Mouse (Mus musculus): Measurements from ENCODE around the gene Zyx. TPM values are rescaled to one million over a fixed set of nuclear protein-coding genes. Genes with fewer than 3 reads are reported as not detected.

The Zyx gene
- total RNA-seq, 2 experiments from 2014 or later: 59.4 to 60.1 TPM

DNA sequence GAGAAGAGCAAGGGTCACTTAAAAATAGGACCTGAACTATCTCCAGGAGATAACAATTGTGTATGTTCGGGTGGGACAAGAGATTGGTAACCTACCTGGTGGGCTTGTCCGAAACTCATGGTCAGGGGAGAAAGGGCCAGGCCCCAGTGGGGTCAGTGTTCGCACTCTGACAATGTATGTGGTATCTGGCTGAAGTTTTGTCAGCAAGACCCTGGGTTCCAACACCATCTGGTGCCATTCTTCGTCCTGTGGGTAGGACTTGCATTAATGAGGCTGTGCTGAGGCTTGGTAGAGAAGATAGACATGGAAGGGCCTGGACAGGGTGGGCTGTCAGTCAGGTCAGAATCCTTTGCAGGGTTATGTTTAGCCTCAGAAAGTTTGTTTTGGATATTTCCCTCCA lies 14.6 kb downstream of the Zyx start:
- no peak for DNase-seq (ENCODE audit: low spot score in 2 of 2)

DNA sequence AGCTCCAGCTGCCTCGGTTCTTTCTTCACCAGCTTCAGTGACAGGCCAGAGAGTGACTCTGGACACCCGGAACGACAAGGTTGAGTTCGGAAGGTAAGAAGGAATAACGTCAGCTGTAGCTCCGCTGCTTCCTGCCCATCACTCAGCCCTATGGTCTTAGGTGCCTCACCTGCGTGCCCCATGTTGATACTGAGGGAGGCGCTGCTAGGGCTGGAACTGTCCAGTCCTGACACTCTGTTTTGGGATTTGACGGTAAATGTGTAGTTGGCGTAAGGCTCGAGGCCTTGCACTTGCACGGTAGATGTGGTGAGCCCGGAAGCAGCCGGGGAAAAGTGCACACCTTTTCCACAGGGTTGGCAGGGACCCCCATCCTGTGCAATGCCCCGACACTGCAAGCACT lies 15.2 kb downstream of the Zyx start:
- DNase-seq (ENCODE audit: low spot score in 2 of 2): no peak

DNA sequence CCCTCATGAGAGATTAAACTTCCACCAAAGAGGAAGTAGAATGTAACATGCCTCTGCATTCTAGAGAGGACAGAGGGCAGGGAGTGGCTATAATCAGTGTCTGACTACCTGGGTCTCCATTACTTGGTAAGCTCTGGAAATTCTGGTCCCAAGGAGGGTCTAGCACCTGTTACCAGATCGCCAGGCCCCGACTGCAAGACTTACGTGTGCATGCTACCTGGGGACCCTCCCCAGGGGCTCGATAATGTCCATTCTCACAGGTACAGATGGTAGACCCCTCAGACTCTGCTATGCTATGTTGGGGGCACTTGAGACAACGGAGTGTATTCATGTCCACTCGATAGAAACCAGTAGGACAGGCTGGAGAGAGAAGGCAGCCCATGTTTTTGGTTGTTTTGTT lies 15.8 kb downstream of the Zyx start:
- DNase-seq (ENCODE audit: low spot score in 2 of 2): no peak

DNA sequence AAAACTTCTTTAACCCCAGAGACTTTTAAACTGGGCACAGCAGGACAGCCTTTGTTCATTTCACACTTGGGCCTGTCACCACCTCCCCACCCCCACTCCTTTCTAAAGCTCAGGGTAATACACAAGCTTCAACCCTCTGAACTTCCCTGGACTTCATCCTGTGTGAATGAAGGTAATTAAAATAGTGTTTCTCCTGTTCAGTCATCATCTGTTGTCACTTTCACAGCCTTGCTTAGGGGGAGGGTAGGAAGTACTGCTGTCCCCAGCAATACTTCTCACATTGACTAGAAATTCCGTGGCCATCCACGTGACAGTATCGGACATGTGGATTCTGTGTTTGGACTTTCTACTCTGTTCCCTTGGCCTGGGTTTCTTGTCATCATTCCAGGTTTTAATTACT lies 20.4 kb downstream of the Zyx start:
- DNase-seq (ENCODE audit: low spot score in 2 of 2): no peak

DNA sequence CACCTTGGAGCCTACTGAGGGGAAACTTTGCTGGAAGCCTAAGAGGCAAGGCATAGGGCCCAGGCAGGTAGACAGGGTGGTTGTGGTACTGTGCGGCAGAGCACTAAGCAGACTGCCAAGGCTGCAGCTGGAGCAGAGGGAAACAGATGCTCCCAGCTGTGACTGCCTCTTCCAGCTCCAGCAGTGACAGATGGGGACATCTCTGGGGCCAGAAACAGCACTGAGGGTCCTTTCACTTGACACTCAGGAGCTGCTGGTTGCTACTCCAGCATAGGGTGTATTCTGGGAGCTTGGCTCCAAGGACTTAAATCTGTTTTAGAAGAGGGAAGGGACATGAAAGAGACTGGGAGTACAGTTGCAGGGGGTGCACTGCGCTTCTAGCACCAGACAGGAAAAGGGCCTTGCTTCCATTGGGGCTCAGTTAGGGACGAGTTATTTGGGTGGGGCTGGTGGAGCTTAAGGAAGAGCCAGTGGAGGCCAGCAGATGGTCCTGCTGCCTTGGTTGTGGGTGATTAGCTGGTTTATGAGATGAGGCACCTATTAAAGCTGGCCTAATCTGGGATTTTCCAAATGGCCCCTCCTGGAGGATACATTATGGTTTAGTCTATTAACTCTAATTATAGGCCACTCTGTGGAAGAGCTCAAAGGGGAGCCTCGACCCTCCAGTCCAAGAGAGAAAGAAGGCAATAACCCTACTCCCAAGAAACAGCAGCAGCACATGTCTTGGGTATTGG lies 21.4 kb downstream of the Zyx start:
- no peak for DNase-seq (ENCODE audit: low spot score in 2 of 2)

DNA sequence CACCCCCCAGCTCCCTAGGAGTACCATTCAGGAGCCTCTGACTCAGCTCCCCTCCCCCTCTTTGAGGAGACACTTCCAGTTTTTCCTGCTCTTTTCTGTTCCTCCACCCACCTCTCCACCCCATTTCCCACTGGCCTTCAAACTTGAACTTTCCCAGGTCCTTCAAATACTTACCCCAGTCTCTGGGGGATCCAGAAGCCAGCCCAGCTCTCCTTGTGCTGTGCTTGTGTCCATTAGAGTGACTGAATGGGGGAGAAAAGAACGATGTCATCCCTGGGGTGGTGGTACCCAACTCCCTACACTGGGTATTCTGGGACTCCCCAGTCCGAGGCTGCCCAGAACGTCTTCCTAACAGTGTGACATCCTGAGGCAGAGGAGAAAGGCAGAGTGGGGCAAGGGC lies 22.6 kb downstream of the Zyx start:
- DNase-seq (ENCODE audit: low spot score in 2 of 2): no peak

DNA sequence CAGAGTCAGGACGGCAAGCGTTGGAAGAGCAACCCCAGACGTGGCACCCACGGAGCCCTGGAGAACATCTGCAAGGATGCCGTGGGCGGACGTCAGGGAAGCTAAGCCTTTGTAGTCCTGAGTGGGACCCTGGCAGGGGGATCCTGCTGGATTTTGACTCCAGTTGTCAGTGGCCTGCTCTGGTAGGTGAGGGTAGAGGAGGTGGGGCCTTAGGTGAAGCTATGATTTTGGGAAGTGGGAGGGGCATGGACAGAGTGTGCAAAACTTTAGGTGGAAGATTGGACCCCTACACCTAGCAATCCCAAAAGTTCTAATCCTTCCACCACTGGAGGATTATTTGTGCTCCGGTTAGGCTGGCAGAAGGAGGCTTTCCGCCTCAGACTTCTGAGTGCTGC lies 23.0 kb downstream of the Zyx start:
- no peak for DNase-seq (ENCODE audit: low spot score in 2 of 2)

DNA sequence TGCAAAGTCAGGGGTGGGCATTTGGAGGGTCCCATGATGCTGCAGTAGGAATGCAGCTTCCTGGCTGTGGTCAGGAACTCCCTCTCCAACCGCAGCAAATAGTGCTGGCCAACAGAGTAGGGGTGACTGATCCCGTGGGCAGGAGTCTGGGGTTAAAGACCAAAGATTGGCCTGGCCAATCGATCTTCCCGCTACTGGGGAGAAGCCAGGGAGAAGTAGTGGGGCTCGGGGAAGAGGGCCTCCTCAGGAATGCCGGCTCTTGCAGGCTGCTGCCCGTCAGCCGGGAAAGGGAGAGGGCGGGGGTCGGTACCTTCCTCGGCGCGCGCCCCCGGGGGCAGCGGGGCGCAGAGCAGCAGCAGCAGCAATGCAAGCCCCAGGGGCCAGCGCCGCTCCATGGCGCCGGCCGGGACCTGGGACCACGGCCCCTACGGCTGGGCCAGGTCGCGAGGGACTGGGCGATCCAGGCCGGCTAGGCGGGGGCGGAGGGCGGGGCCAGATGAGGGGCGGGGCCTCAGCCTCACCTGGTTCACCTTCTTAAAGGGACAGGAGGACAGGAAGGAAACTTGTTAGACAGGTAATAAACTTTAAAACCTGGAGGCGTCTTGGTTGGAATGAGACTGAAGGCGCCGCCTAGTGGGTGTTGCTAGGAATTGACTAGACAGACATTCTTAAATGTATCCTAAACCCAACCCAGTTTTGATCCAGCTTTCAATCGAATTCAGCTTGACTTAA lies 23.6 kb downstream of the Zyx start, which contains the start of gene Epha1:
Gene Epha1 (minus strand): TSS at position 453 of the 732 bp plus-strand sequence.
- peak in 1 of 2 experiments; percentile 46 for DNase-seq (ENCODE audit: low spot score in 2 of 2)

DNA sequence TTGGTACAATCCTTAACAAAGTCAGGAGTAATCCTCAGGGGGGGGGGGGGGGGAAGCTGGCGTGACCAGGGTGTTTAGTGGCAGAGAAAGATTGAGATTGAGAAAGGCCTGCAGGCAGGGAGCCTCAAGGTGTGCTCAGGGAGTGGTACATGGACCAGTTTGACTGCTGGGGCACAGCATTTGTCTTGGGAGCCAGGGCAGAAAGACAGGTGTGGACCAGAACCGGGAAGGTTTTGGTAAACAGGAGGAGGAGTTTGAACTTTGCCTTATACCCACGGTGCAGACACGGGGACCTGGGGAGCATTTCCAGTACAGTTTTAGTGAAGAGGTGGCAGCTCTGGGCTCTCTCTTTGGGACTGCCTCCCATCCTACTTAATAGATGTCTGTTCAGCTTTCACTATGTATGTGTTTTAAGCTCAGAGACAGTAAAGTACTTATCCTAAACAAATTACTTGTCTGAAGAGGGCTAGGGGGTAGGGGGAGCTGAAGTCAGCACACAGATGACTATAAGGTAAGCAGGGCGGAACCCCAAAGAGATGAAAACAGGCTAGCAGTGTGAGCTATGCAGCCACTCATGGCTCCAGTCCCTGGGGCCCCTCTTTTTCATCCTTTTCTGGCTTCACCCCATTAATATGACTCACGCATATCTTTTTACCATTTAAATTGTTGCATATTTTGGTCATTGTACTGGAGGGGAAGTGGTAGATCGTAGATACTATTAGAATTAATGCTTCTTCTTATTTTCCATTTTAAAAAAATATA lies 24.4 kb downstream of the Zyx start:
- no peak for DNase-seq (ENCODE audit: low spot score in 2 of 2)

DNA sequence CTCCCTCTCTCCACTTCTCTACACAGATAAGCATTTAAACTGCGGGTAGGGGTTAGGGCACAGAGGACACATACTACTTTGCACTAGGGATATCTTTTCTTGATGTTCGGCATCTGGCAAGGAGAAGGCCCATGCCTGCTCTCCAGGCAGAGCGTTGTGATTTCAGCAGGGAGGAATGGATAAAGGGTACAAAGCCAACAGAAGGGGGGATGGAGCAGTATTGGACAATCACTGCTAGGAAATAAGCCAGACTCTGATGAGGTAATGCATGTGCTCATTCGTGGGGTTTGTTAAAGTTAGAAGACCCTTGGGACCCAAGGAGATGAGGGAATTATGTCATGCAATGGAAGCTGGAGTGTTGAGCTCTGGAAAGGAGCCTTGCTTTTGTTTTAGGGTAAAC lies 25.3 kb downstream of the Zyx start:
- no peak for DNase-seq (ENCODE audit: low spot score in 2 of 2)

DNA sequence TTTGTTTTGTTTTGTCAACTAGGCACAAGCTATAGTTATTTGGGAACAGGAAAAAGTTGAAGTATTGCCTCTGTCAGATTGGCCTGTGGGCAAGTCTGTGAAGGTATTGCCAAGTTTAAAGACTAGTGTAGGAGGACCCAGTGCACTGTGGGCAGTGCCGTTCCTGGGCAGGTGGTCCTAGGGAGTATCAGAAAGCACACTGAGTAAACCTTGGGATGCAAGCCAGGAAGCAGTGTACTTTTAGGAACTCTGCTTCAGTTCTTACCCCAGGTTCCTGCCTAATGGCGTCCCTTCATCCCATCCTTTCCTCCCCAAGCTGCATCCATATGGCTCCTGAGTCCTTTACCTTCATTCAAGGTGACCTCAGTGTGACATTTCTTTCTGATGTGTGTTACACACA lies 25.7 kb downstream of the Zyx start:
- no peak for DNase-seq (ENCODE audit: low spot score in 2 of 2)

DNA sequence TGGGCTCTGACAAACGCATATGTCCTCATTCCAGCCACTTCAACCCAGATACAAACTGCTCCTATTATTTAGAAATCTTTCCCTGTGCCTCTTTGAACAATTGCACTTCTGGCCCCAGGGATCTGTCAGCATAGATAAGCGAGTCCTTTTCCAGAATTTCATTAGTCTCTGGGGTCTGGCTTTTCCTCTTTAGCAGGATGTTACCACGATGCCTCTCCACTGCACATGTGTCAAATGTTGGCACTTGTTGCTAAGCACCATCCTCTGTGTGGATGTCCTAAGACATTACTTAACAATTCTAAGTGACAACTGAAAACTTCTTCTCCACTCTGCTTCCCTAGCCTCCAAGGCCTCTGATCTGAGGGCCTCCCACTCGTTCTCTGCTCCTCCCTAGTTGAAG lies 26.6 kb downstream of the Zyx start:
- DNase-seq (ENCODE audit: low spot score in 2 of 2): no peak

DNA sequence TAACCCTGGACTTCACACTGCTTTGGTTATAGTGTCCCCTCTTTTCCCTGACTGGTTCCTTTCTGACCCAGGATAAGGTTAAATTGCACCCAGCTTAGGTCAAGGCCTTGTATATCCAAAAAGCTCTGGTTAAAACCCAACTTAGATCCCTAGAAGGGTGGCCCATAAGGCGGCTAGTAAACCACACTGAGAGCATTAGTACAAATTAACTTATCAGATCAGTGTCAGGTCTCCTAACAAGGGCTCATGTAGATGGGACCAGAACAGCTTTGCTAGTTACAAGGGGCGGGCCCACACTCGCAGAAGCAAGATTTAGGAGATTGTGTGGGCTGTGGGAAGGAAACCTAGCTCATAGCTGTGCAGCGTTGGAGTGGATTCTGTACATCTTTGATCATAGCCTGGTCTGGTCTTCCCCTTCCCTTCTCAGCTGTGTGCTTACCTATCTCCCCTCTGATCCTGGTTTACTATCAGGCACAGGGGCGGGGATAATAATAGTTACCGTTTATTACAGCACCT lies 27.1 kb downstream of the Zyx start:
- DNase-seq (ENCODE audit: low spot score in 2 of 2): no peak

DNA sequence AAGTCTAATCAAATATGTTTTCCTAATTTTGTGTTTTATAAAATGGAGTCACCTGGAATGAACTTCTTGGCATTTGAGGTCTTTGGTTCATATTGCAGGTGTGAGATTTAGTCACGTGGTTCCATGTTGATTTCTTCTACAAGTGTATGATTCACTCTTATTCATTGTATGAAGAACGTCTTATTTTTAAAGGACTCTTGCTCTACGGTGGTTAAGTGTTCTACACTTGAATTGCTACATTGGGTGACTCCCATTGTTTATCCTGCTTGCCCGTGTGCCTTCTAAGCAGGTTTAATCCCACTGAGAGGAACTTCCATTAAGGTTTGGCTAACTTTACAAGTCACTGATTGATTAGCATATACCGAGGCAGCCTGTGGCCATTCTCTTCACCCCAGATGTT lies 27.9 kb downstream of the Zyx start:
- DNase-seq (ENCODE audit: low spot score in 2 of 2): no peak

DNA sequence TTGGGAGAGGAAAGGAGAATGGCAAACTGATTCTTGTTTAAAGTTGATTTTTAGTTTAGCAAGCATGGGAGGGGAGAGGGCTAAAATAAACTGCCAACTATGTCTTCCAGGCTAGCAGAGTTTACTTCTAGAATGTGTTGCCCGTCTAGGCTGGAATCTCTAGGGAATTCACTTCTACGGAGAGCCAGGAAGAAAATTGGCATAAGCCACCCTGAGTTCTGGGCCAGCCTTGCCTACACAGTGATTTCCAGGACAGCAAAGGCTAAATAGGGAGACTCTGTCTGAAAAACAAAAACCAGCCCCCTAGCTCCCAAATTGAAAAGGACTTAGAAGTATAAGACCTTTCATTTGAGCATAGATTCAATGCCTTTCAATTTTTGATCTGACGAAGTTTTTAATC lies 30.1 kb downstream of the Zyx start:
- DNase-seq (ENCODE audit: low spot score in 2 of 2): no peak

DNA sequence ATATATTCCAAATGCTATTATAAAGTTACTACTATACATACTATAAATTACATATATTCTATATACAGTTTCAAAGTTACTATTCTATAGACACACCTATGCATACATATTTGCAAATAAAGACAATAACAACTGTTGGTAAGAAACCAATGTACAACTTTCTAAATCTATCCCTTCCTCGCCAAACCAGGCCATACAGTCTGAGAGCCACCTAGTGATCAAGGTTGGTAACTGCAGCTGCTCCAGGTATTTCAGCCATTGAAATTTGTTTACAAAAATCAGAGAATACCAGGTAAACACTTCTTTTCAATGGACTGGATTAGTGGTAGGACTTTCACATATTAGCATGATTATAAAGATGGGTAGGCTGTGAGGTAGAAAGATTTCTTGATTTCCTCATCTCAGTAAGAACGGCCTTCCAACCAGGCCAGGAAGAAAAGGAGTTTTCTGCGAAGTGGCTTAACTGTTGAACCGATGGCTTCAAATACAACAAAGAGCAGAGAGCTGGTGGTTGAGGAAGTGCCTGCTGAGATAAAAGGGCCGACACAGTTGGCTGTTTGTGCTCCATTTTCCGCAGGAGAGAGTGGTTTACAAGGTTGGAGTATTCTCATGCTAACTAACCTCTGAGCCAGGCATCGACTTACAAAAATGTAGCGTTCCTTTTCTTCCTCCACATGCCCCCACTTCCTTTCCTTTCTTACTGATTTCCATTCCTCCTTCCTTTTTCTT lies 31.1 kb downstream of the Zyx start:
- no peak for DNase-seq (ENCODE audit: low spot score in 2 of 2)

DNA sequence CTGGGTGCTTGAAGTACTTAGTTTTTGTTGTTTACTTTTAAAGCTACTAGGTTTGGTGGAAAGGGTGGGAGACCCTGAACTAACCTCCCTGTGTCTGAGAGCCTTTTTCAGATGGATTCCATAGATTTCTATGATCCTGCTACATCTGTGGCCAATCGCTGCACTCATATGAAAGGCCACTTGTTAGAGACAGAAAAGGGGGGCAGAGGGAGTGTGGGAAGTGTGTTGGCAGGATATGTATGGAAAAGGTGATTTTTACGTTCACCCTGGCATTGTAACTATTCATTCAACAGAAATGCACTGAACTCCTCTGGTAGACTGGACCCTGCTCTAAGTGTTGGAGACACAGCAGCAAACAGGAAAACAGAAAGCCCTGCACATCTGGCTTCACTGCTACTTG lies 31.8 kb downstream of the Zyx start:
- DNase-seq (ENCODE audit: low spot score in 2 of 2): no peak

DNA sequence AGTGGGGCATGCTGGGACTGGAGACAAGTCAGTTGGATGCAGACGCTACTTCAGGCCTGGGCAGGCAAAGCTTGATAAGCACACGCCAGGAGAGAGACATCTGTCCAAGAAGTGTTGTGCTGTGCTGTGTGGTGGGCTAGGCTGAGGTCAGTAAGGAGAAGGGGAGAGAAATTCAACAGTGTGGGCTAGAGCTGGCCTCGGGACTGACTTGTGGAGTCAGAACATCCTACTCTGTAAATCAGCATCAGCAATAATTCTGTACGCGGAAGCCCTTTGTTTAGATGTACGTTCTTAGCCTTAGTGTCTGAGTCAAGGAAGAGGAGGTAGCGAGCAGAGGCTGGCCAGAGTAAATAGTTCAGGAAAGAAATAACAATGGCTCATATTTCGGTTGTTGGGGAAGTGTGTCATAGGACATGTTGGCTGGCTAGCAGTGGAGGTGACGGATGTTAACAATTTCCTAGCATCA lies 32.5 kb downstream of the Zyx start:
- DNase-seq (ENCODE audit: low spot score in 2 of 2): no peak

DNA sequence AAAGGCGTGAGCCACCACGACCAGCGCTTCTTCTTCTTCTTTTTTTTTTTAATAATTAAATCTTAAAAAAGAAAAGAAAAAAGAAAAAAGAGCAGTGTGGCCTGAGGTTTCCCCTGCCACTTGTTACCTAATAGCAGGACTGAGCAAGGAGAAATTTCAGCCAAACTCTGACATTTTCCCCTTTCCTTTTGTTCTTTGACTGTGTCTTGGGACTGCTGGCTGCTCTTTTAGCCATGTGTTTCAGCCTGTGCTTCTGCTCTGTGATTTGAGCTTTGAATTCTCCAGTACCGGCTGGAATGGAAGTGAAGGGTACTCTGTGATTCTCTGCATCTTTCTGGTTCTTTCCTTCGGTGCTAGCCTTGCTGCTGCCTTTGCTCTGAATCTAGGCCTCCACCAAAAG lies 33.9 kb downstream of the Zyx start:
- DNase-seq (ENCODE audit: low spot score in 2 of 2): no peak

DNA sequence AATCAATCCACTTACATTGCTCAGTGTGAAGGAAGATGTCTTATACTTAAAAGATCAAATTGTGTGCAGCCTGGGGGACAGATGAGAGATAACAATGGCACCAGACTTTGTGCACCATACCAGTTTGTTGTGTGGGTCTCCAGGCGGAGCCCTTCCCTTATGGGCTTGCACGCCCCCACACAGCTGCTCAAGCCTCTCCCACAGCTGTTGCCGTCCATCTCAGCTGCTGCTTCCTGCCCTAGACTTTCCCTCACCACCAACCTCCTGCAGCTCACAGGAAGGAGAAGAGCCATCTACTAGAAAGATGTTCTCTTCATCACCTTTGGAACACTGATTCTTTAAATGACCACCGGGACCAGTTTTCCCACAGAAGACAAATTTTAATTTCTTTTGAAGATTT lies 36.2 kb downstream of the Zyx start:
- no peak for DNase-seq (ENCODE audit: low spot score in 2 of 2)

DNA sequence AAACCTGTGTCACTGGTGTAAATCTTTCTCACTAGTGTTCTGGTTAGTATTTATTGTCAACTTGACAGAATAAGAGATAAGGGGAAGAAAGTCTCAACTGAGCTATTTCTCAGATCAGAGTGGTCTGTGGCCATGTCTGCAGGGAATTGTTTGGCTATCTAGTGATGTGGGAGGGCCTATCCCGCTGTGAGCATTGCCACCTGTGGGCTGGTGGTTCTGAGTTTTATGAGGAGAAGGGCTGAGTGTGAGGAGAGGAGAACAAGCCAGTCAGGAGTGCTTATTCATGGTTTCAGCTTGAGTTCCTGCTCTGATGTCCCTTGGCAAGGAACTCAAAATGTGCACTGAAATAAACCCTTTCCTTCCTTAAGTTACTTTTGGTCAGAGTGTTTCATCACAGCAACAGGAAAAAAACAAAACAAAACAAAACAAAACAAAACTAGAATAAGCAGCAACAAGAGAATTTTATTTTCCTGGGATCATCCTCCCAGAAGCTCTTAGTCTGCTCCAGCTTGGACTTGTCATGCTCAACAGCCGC lies 42.4 kb downstream of the Zyx start:
- DNase-seq (ENCODE audit: low spot score in 2 of 2): no peak
